Mouse (Mus musculus): ENCODE data around the gene Evpl. TPM values are rescaled to one million over a fixed set of nuclear protein-coding genes. Genes with fewer than 3 reads are reported as not detected.

The Evpl gene
- polyA plus RNA-seq, 1 experiment, result 0.16 TPM

GRCm38 (mm10) chr11:116268313-116268712 lies 30.4 kb upstream of the Evpl start:
- no peak overlapping the region for H3K27ac ChIP-seq (replicated peaks; ENCODE audit: low read depth, low read length)
- H3K4me1 ChIP-seq (ENCODE audit: control insufficient read depth, insufficient read depth, insufficient read length, low read length), result 0 out of 2 replicates have a peak, but pooled peaks cover 3% of the 10 kb centered on the region
- H3K4me3 ChIP-seq (ENCODE audit: insufficient read depth, low read depth, low read length), result no peak overlapping the region

GRCm38 (mm10) chr11:116267637-116268036 lies 29.8 kb upstream of the Evpl start:
- Histone ChIP-seq H3K4me3 (ENCODE audit: insufficient read depth, low read depth, low read length) (no peak overlapping the region), H3K4me1 (ENCODE audit: control insufficient read depth, insufficient read depth, insufficient read length, low read length) (0 out of 2 replicates have a peak, but pooled peaks cover 2% of the 10 kb centered on the region), H3K27ac (replicated peaks; ENCODE audit: low read depth, low read length) (no peak overlapping the region)

- Histone ChIP-seq H3K4me3 (ENCODE audit: insufficient read depth, low read depth, low read length) (no peak overlapping the region), H3K27ac (replicated peaks; ENCODE audit: low read depth, low read length) (no peak overlapping the region), H3K4me1 (ENCODE audit: control insufficient read depth, insufficient read depth, insufficient read length, low read length) (no peaks in the 10 kb centered on the region)
Measured at GRCm38 (mm10) chr11:116265850-116266249, 28.0 kb upstream of the Evpl start.

- no peaks in the 10 kb centered on the region for H3K4me1 ChIP-seq (ENCODE audit: control insufficient read depth, insufficient read depth, insufficient read length, low read length)
- H3K4me3 ChIP-seq (ENCODE audit: insufficient read depth, low read depth, low read length), result no peak overlapping the region
- H3K27ac ChIP-seq (replicated peaks; ENCODE audit: low read depth, low read length), result no peak overlapping the region
Measured at GRCm38 (mm10) chr11:116265352-116265751, 27.5 kb upstream of the Evpl start.

- H3K27ac ChIP-seq (replicated peaks; ENCODE audit: low read depth, low read length), result no peak overlapping the region
- no peak overlapping the region for H3K4me3 ChIP-seq (ENCODE audit: insufficient read depth, low read depth, low read length)
- H3K4me1 ChIP-seq (ENCODE audit: control insufficient read depth, insufficient read depth, insufficient read length, low read length), result no peaks in the 10 kb centered on the region
Measured at GRCm38 (mm10) chr11:116260259-116260658, 22.4 kb upstream of the Evpl start.

GRCm38 (mm10) chr11:116259461-116259860 lies 21.6 kb upstream of the Evpl start:
- no peaks in the 10 kb centered on the region for H3K4me1 ChIP-seq (ENCODE audit: control insufficient read depth, insufficient read depth, insufficient read length, low read length)
- no peak overlapping the region for H3K4me3 ChIP-seq (ENCODE audit: insufficient read depth, low read depth, low read length)
- H3K27ac ChIP-seq (replicated peaks; ENCODE audit: low read depth, low read length), result no peak overlapping the region

- no peaks in the 10 kb centered on the region for H3K4me1 ChIP-seq (ENCODE audit: control insufficient read depth, insufficient read depth, insufficient read length, low read length)
- no peak overlapping the region for H3K27ac ChIP-seq (replicated peaks; ENCODE audit: low read depth, low read length)
- no peak overlapping the region for H3K4me3 ChIP-seq (ENCODE audit: insufficient read depth, low read depth, low read length)
Measured at GRCm38 (mm10) chr11:116255982-116256675, 18.3 kb upstream of the Evpl start.

- Histone ChIP-seq H3K27ac (replicated peaks; ENCODE audit: low read depth, low read length) (no peak overlapping the region), H3K4me1 (ENCODE audit: control insufficient read depth, insufficient read depth, insufficient read length, low read length) (no peaks in the 10 kb centered on the region), H3K4me3 (ENCODE audit: insufficient read depth, low read depth, low read length) (no peak overlapping the region)
Measured at GRCm38 (mm10) chr11:116255090-116255981, 17.5 kb upstream of the Evpl start.

GRCm38 (mm10) chr11:116254627-116255026 lies 16.8 kb upstream of the Evpl start:
- Histone ChIP-seq H3K27ac (replicated peaks; ENCODE audit: low read depth, low read length) (no peak overlapping the region), H3K4me3 (ENCODE audit: insufficient read depth, low read depth, low read length) (no peak overlapping the region), H3K4me1 (ENCODE audit: control insufficient read depth, insufficient read depth, insufficient read length, low read length) (no peaks in the 10 kb centered on the region)

- Histone ChIP-seq H3K4me3 (ENCODE audit: insufficient read depth, low read depth, low read length) (no peak overlapping the region), H3K27ac (replicated peaks; ENCODE audit: low read depth, low read length) (no peak overlapping the region), H3K4me1 (ENCODE audit: control insufficient read depth, insufficient read depth, insufficient read length, low read length) (no peaks in the 10 kb centered on the region)
Measured at GRCm38 (mm10) chr11:116253076-116253600, 15.3 kb upstream of the Evpl start.

- Histone ChIP-seq H3K4me3 (ENCODE audit: insufficient read depth, low read depth, low read length) (no peak overlapping the region), H3K27ac (replicated peaks; ENCODE audit: low read depth, low read length) (no peak overlapping the region), H3K4me1 (ENCODE audit: control insufficient read depth, insufficient read depth, insufficient read length, low read length) (no peaks in the 10 kb centered on the region)
Measured at GRCm38 (mm10) chr11:116250898-116251297, 13.0 kb upstream of the Evpl start.

- no peaks in the 10 kb centered on the region for H3K4me1 ChIP-seq (ENCODE audit: control insufficient read depth, insufficient read depth, insufficient read length, low read length)
Measured at GRCm38 (mm10) chr11:116247502-116248222, 9.8 kb upstream of the Evpl start.

GRCm38 (mm10) chr11:116245616-116246015 lies 7.7 kb upstream of the Evpl start:
- no peaks in the 10 kb centered on the region for H3K4me1 ChIP-seq (ENCODE audit: control insufficient read depth, insufficient read depth, insufficient read length, low read length)
- H3K4me3 ChIP-seq (ENCODE audit: insufficient read depth, low read depth, low read length), result no peak overlapping the region
- H3K27ac ChIP-seq (replicated peaks; ENCODE audit: low read depth, low read length), result no peak overlapping the region

More at GRCm38 (mm10) chr11:116247502-116248222, 9.8 kb upstream of the Evpl start:
- Histone ChIP-seq H3K4me3 (ENCODE audit: insufficient read depth, low read depth, low read length) (no peak overlapping the region), H3K27ac (replicated peaks; ENCODE audit: low read depth, low read length) (no peak overlapping the region)

- Histone ChIP-seq H3K4me1 (ENCODE audit: control insufficient read depth, insufficient read depth, insufficient read length, low read length) (no peaks in the 10 kb centered on the region), H3K27ac (replicated peaks; ENCODE audit: low read depth, low read length) (no peak overlapping the region), H3K4me3 (ENCODE audit: insufficient read depth, low read depth, low read length) (no peak overlapping the region)
Measured at GRCm38 (mm10) chr11:116244580-116244979, 6.7 kb upstream of the Evpl start.

- H3K4me3 ChIP-seq (ENCODE audit: insufficient read depth, low read depth, low read length), result no peak overlapping the region
- no peaks in the 10 kb centered on the region for H3K4me1 ChIP-seq (ENCODE audit: control insufficient read depth, insufficient read depth, insufficient read length, low read length)
- no peak overlapping the region for H3K27ac ChIP-seq (replicated peaks; ENCODE audit: low read depth, low read length)
Measured at GRCm38 (mm10) chr11:116241744-116242235, 3.9 kb upstream of the Evpl start.
